Mouse (Mus musculus): ENCODE data around the gene Aspn. TPM values are rescaled to one million over a fixed set of nuclear protein-coding genes. Genes with fewer than 3 reads are reported as not detected.

Aspn gene
- 64.4 and 97.2 TPM in 2 replicates for polyA plus RNA-seq (2015; fragmentation: Nextera tagmentation; extraction: Ambion mirVana)

DNA sequence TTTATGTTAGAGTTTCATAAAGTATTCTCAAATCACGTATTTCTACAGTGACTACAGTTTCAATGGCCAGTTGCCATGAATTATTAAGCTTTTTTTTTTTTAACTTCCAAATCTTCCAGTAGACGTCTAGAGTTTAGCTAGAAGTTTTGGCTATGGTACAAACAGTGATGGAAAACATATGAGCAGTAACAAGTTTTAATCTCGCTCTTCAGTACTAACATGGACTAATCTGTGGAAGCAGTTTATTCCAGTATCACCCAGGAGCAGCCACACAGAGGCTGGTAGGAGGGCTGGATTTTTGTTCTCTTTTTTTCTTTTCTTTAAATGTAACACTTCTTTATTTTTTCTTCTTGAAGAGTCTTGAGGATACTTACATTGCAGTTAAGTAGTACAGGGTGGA is at the start of gene Aspn:
TSS of gene Aspn (plus strand) at position 165 of the 400 bp plus-strand sequence.

DNA sequence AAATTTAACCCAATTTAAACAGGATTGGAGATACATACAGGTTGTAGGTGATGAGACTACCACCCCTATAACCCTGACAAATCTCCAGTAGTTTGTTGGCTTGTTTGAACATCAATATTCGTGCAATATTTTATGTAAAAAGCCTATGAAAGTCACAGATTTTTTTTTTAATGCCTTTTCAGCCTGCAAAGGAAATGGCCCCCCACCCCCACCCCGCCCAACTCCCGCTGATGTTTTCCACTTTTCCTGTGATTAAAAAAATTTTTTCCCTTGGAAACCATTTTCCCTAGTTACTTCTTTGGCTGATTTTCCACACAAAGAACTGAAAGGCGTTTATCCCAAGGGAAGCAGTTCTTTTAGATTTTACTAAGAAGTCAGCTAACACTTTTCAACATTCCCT is 39.7 kb upstream of the Aspn start, which contains the start of gene Ecm2:
TSS of gene Ecm2 (plus strand) at position 301 of the 400 bp plus-strand sequence.

DNA sequence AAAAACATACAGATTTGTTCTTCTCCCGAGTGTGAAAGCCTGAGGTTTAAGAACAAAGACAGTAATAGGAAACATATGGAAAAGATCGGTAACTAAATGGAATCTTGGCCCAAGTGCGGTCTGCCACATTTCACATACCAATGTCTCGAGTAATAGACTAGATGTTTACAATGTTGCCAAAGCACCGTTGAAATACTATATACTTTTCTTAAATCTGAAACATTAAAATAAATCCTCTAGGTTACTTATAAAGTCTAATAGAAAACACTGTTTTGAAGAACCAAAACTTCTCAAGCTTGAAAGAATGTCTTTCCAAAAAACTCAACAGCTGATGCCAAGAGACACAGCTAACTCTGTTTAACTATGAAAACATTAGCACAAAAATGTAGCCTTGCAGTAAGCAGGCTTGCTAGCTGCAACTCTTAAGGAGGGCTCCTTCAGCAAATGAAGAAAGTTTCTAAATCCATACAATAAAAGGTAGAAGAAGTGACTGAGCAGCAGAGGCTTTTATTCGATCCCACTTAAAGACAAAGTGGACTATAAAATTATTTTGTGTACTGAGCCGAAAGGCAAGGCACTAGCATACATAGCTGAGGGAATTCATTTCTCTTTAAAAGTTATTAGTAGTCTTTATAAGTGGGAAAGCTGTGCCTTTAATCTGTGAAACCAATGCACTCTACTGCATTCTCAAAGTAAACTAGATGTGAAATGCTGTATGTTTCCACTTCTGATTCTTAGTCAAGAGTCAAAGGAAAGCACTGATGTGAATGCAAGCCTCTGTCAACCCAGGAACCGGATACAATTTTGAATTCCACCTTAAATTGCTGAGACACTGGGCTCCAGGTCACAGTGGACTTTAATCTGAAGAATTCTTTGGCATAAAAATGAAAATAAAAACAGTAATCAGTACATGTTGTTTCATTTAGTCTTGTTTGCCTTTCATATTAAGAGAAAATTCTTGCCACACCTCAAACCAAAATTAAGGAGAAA is 37.6 kb downstream of the Aspn start, which contains the start of gene Omd:
TSS of gene Omd (plus strand) at position 922 of the 990 bp plus-strand sequence.

DNA sequence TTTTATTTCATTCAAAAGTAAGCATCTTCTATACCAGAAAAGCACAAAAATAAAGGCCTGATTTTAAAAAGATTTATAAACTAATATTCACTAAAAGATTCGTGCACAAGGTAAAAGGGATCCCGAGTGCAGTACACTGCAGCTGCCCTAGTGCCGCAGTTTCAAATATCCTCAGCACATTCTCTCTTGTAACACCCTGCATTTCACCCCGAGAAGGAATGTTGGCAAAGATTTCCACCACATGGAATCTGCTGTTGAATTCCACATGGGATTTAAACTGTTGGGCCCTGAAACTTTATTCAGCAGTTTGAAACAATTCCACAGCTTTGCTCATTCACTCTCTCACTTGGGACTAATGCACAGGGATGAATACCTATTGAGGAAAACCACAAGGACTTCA is 63.5 kb downstream of the Aspn start, which contains the start of gene Ogn:
TSS of gene Ogn (plus strand) at position 333 of the 400 bp plus-strand sequence.

Other genes starting within 250 kb of the Aspn start
- 0.44 and 0.57 TPM in 2 replicates for gene Fgd3, start 224.1 kb upstream of the Aspn start, polyA plus RNA-seq (2015; fragmentation: Nextera tagmentation; extraction: Ambion mirVana)
- 11.8 and 15.5 TPM in 2 replicates for gene Bicd2, start 202.9 kb upstream of the Aspn start, polyA plus RNA-seq (2015; fragmentation: Nextera tagmentation; extraction: Ambion mirVana)
- gene Ippk, start 123.2 kb upstream of the Aspn start, polyA plus RNA-seq (2015; fragmentation: Nextera tagmentation; extraction: Ambion mirVana), result 10.2 and 16.9 TPM in 2 replicates
- gene Tes3-ps, start 51.1 kb upstream of the Aspn start, polyA plus RNA-seq (2015; fragmentation: Nextera tagmentation; extraction: Ambion mirVana), result 0.69 and 0.99 TPM in 2 replicates
- 3.1 and 5.0 TPM in 2 replicates for gene Ecm2, start 39.6 kb upstream of the Aspn start, polyA plus RNA-seq (2015; fragmentation: Nextera tagmentation; extraction: Ambion mirVana)
- gene Omd, start 38.0 kb downstream of the Aspn start, polyA plus RNA-seq (2015; fragmentation: Nextera tagmentation; extraction: Ambion mirVana), result 4.7 and 15.6 TPM in 2 replicates
- gene Ogn, start 63.6 kb downstream of the Aspn start, polyA plus RNA-seq (2015; fragmentation: Nextera tagmentation; extraction: Ambion mirVana), result 148 and 377 TPM in 2 replicates
- gene Cenpp, start 108.3 kb downstream of the Aspn start, polyA plus RNA-seq (2015; fragmentation: Nextera tagmentation; extraction: Ambion mirVana), result 23.1 and 26.1 TPM in 2 replicates
- 10.2 and 14.8 TPM in 2 replicates for gene Nol8, start 108.6 kb downstream of the Aspn start, polyA plus RNA-seq (2015; fragmentation: Nextera tagmentation; extraction: Ambion mirVana)
- 15.8 and 20.6 TPM in 2 replicates for gene Iars, start 137.7 kb downstream of the Aspn start, polyA plus RNA-seq (2015; fragmentation: Nextera tagmentation; extraction: Ambion mirVana)

Data from adrenal gland, postnatal 0 days (tissue).